Mouse (Mus musculus): ENCODE measurements around the gene Rpl11.

DNA sequence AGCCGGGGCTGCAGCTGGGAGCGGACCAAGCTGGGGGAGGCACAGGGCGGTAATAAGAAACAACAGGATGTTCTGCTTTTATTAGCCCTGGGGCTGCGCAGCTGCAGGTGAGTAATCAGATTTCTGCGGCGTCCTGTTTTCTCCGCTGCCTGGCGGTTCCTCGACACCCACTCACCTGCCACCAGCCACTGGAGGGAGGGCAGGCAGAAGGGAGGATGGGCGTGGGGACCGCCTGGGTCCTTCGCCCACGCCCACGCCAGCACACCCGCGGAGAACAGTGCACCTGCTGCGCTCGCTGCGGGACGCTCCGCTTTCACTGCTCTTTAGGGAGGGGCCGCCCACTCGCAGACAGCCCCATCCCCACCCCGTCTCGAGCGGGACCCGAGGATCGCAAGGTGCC, 28.5 kb upstream of the Rpl11 start:
- TF ChIP-seq CTCF (IDR thresholded peaks at IDR 0.05; ENCODE audit: low read depth) (no peak), EP300 (IDR thresholded peaks at IDR 0.05; ENCODE audit: low read depth) (no peak)
